Mouse (Mus musculus): ENCODE data around the gene Celf5. TPM values are rescaled to one million over a fixed set of nuclear protein-coding genes. Genes with fewer than 3 reads are reported as not detected.
A peak's percentile ranks its signal among the peaks of the same experiment; 100 is the strongest.

The Celf5 gene
- polyA plus RNA-seq, 1 experiment from 2014 or later = 1.6 TPM

- Histone ChIP-seq H3K4me2 (replicated peaks) (peak overlapping the region; percentile 90), H3K27ac (replicated peaks) (peak overlapping the region; percentile 94), H3K9ac (peak overlapping the region; percentile 60), H3K36me3 (no peaks in the 10 kb centered on the region), H3K9me3 (replicated peaks) (no peaks in the 10 kb centered on the region), H3K4me1 (peaks cover 65% of the 10 kb centered on the region), H3K4me3 (replicated peaks) (peak overlapping the region; percentile 64), H3K27me3 (no peaks in the 10 kb centered on the region)
- peak; percentile 35 for ATAC-seq (ENCODE audit: insufficient number of reproducible peaks, low FRiP score, low TSS enrichment, low read depth)
- WGBS = 0% methylated on average over 35 of the region's 89 CpGs
Observed at GRCm38 (mm10) chr10:81430141-81430830, 52.2 kb downstream of the Celf5 start.

- peak; percentile 21 for ATAC-seq (ENCODE audit: insufficient number of reproducible peaks, low FRiP score, low TSS enrichment, low read depth)
- no peaks in the 10 kb centered on the region for H3K9me3 ChIP-seq (replicated peaks)
- peak overlapping the region; percentile 94 for H3K27ac ChIP-seq (replicated peaks)
- H3K4me3 ChIP-seq (replicated peaks) = peak overlapping the region; percentile 64
- no peaks in the 10 kb centered on the region for H3K27me3 ChIP-seq
- peak overlapping the region; percentile 60 for H3K9ac ChIP-seq
- H3K4me2 ChIP-seq (replicated peaks) = peak overlapping the region; percentile 90
- no peaks in the 10 kb centered on the region for H3K36me3 ChIP-seq
- under 1% methylated on average over 20 of the region's 20 CpGs for WGBS
- peaks cover 65% of the 10 kb centered on the region for H3K4me1 ChIP-seq
Observed at GRCm38 (mm10) chr10:81429605-81430061, 52.9 kb downstream of the Celf5 start.

- Histone ChIP-seq H3K9me3 (replicated peaks) (no peaks in the 10 kb centered on the region), H3K27me3 (no peaks in the 10 kb centered on the region), H3K27ac (replicated peaks) (peak overlapping the region; percentile 94), H3K4me1 (peaks cover 65% of the 10 kb centered on the region), H3K4me3 (replicated peaks) (peak overlapping the region; percentile 64), H3K4me2 (replicated peaks) (peak overlapping the region; percentile 90), H3K36me3 (no peaks in the 10 kb centered on the region), H3K9ac (no peak overlapping the region)
- 29% methylated on average over 2 of the region's 2 CpGs for WGBS
- ATAC-seq (ENCODE audit: insufficient number of reproducible peaks, low FRiP score, low TSS enrichment, low read depth) = no peak
Observed at GRCm38 (mm10) chr10:81429092-81429491, 53.4 kb downstream of the Celf5 start.

GRCm38 (mm10) chr10:81428507-81428870 lies 54.0 kb downstream of the Celf5 start:
- Histone ChIP-seq H3K4me1 (peaks cover 65% of the 10 kb centered on the region), H3K27me3 (no peaks in the 10 kb centered on the region), H3K36me3 (no peaks in the 10 kb centered on the region), H3K9ac (no peak overlapping the region), H3K4me3 (replicated peaks) (no peak overlapping the region), H3K27ac (replicated peaks) (no peak overlapping the region), H3K4me2 (replicated peaks) (no peak overlapping the region), H3K9me3 (replicated peaks) (no peaks in the 10 kb centered on the region)
- 86% methylated on average over 7 of the region's 7 CpGs for WGBS
- no peak for ATAC-seq (ENCODE audit: insufficient number of reproducible peaks, low FRiP score, low TSS enrichment, low read depth)

GRCm38 (mm10) chr10:81427804-81428506 lies 54.6 kb downstream of the Celf5 start:
- H3K27ac ChIP-seq (replicated peaks) = peak overlapping the region; percentile 72; the same call in 1 of the 2 replicates

GRCm38 (mm10) chr10:81427327-81427726 lies 55.2 kb downstream of the Celf5 start:
- no peak for ATAC-seq (ENCODE audit: insufficient number of reproducible peaks, low FRiP score, low TSS enrichment, low read depth)
- H3K27me3 ChIP-seq = no peaks in the 10 kb centered on the region
- H3K4me3 ChIP-seq (replicated peaks) = peak overlapping the region; percentile 75
- H3K4me2 ChIP-seq (replicated peaks) = peak overlapping the region; percentile 75
- H3K36me3 ChIP-seq = no peaks in the 10 kb centered on the region
- H3K9ac ChIP-seq = peak overlapping the region; percentile 22; the same call in 1 of the 2 replicates
- peaks cover 61% of the 10 kb centered on the region for H3K4me1 ChIP-seq
- WGBS = 17% methylated on average over 3 of the region's 3 CpGs
- H3K27ac ChIP-seq (replicated peaks) = peak overlapping the region; percentile 72
- no peaks in the 10 kb centered on the region for H3K9me3 ChIP-seq (replicated peaks)

More at GRCm38 (mm10) chr10:81427804-81428506, 54.6 kb downstream of the Celf5 start:
- H3K4me1 ChIP-seq = peaks cover 61% of the 10 kb centered on the region
- no peaks in the 10 kb centered on the region for H3K27me3 ChIP-seq
- H3K9me3 ChIP-seq (replicated peaks) = no peaks in the 10 kb centered on the region
- no peak overlapping the region for H3K4me2 ChIP-seq (replicated peaks)
- 77% methylated on average over 8 of the region's 8 CpGs for WGBS
- H3K36me3 ChIP-seq = no peaks in the 10 kb centered on the region
- no peak overlapping the region for H3K9ac ChIP-seq
- no peak overlapping the region for H3K4me3 ChIP-seq (replicated peaks)
- no peak for ATAC-seq (ENCODE audit: insufficient number of reproducible peaks, low FRiP score, low TSS enrichment, low read depth)

GRCm38 (mm10) chr10:81426897-81427296 lies 55.6 kb downstream of the Celf5 start:
- Histone ChIP-seq H3K9ac (peak overlapping the region; percentile 80), H3K27ac (replicated peaks) (peak overlapping the region; percentile 86), H3K36me3 (no peaks in the 10 kb centered on the region), H3K9me3 (replicated peaks) (no peaks in the 10 kb centered on the region), H3K4me1 (peaks cover 63% of the 10 kb centered on the region), H3K27me3 (no peaks in the 10 kb centered on the region), H3K4me3 (replicated peaks) (peak overlapping the region; percentile 75), H3K4me2 (replicated peaks) (peak overlapping the region; percentile 75)
- 2% methylated on average over 29 of the region's 38 CpGs for WGBS
- ATAC-seq (ENCODE audit: insufficient number of reproducible peaks, low FRiP score, low TSS enrichment, low read depth) = no peak

GRCm38 (mm10) chr10:81426081-81426671 lies 56.3 kb downstream of the Celf5 start:
- WGBS = under 1% methylated on average over 12 of the region's 33 CpGs
- no peaks in the 10 kb centered on the region for H3K9me3 ChIP-seq (replicated peaks)
- peak overlapping the region; percentile 80 for H3K9ac ChIP-seq
- H3K27me3 ChIP-seq = no peaks in the 10 kb centered on the region
- peak overlapping the region; percentile 75 for H3K4me3 ChIP-seq (replicated peaks)
- no peaks in the 10 kb centered on the region for H3K36me3 ChIP-seq
- H3K27ac ChIP-seq (replicated peaks) = peak overlapping the region; percentile 86
- ATAC-seq (ENCODE audit: insufficient number of reproducible peaks, low FRiP score, low TSS enrichment, low read depth) = no peak
- H3K4me1 ChIP-seq = peaks cover 59% of the 10 kb centered on the region
- peak overlapping the region; percentile 75 for H3K4me2 ChIP-seq (replicated peaks)

GRCm38 (mm10) chr10:81425236-81425850 lies 57.2 kb downstream of the Celf5 start:
- Histone ChIP-seq H3K4me1 (peaks cover 61% of the 10 kb centered on the region), H3K27ac (replicated peaks) (peak overlapping the region; percentile 82), H3K27me3 (no peaks in the 10 kb centered on the region), H3K4me2 (replicated peaks) (peak overlapping the region; percentile 75), H3K4me3 (replicated peaks) (peak overlapping the region; percentile 75), H3K9ac (peak overlapping the region; percentile 16; the same call in 1 of the 2 replicates), H3K36me3 (peaks cover 4% of the 10 kb centered on the region; the same call in 1 of the 2 replicates), H3K9me3 (replicated peaks) (no peaks in the 10 kb centered on the region)
- WGBS = 34% methylated on average over 10 of the region's 10 CpGs
- ATAC-seq (ENCODE audit: insufficient number of reproducible peaks, low FRiP score, low TSS enrichment, low read depth) = no peak

- no peaks in the 10 kb centered on the region for H3K27me3 ChIP-seq
- H3K4me2 ChIP-seq (replicated peaks) = peak overlapping the region; percentile 75
- no peaks in the 10 kb centered on the region for H3K9me3 ChIP-seq (replicated peaks)
- H3K9ac ChIP-seq = peak overlapping the region; percentile 26; the same call in 1 of the 2 replicates
- WGBS = 7% methylated on average over 25 of the region's 25 CpGs
- ATAC-seq (ENCODE audit: insufficient number of reproducible peaks, low FRiP score, low TSS enrichment, low read depth) = no peak
- peaks cover 13% of the 10 kb centered on the region for H3K36me3 ChIP-seq
- peak overlapping the region; percentile 82 for H3K27ac ChIP-seq (replicated peaks)
- H3K4me3 ChIP-seq (replicated peaks) = peak overlapping the region; percentile 75
- H3K4me1 ChIP-seq = peaks cover 65% of the 10 kb centered on the region
Observed at GRCm38 (mm10) chr10:81424246-81425051, 58.1 kb downstream of the Celf5 start.
